Mouse (Mus musculus) colon, adult 2 months (tissue): ENCODE results near the gene Tnrc6c. TPM values are rescaled to one million over a fixed set of nuclear protein-coding genes. Genes with fewer than 3 reads are reported as not detected.

Source experiments
- polyA plus RNA-seq: library from polyadenylated mRNA; depleted of rRNA; stranded (reverse); fragments of >200 nt; gene quantifications from 2 replicates; pipeline ENCODE4 v1.2.3, GENCODE M21; 2012; rRNA removed

The Tnrc6c gene
- polyA plus RNA-seq: 16.9 and 17.6 TPM in 2 replicates

GRCm38 (mm10) chr11:117653491-117654351 lies at the start of gene Tnrc6c:
Gene Tnrc6c, plus strand, starts transcription at chr11:117654289.

DNA sequence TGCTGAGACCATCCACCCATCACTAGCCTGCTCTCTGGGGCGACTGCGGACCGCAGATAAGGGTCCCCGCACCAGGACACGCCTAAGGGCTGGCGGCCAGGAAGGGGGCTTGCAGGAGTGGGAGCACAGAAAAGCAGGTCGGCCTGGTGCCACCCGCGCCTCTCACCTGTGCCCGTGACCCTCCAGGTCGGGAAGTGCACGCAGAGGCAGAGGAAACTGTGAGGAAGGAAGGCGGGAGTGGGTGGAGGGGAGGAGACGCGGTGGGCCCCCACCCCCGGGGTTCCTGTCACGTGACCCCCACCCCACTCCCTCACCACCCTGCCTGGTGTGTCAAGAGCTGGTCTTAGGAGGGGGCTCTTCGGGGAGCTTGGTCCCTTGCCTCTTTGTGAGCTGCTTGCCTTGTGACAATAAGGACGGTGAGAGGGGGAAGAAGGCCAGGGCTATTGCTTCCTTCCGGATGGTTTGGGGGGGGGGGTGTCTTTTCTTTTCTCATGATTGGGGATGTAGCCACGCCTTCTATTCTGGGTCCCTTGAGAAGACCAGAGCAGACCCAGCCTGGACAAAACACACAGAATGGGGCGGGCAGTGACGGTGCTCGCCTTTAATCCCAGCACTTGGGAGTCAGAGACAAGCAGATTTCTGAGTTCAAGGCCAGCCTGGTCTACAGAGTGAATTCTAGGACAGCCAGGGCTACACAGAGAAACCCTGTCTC lies 128.1 kb downstream of the Tnrc6c start, which contains the start of the genes Tmc8 and Tmc6:
Tmc8 (plus strand) TSS at position 84 of the 712 bp plus-strand sequence.
Tmc6 (minus strand) TSS at position 206 of the 712 bp plus-strand sequence.

GRCm38 (mm10) chr11:117797511-117798159 lies 143.5 kb downstream of the Tnrc6c start, which contains the start of gene 6030468B19Rik:
Gene 6030468B19Rik, plus strand, starts transcription at chr11:117797660.

DNA sequence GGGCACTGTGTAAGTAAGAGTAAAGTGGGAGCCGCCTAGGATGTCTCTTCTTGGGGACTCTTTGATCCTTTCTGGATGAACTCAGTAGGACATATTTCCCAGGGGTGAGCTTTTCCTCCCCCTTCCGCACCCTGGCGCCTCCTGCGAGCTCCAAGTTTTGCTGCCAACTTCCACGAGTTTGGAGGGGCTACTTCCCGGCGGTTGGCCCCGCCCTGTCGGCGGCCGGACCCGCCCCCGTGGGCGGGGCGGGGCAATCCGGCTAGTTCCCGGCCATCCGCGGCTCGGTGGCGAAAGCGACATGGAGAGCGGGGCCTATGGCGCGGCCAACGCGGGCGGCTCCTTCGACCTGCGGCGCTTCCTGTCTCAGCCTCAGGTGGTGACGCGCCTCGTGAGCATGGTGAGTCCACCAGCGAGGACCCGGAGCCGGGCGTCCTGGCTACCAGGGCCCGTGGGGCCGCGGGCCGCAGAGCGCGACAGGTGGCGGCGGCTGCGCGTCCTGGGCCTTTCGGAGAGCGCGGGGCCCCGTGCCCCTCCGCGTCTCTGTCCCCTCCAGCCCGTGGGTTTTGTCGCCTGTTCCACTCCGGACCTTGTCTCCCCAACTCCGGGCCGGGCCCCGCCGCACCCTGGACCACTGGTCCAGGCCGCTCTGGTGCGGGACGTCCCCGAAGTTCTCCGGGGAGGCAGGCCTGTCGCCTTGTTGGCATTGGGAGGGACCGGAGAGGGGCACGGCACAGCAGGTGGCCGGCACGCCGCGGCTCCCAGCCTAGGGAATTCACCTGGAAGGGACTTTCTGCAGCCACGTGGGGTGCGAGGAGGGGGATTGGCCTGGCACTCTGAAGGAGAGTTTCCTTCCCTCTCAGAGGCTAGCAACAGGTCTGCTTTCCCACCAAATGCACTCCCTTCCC lies 155.6 kb downstream of the Tnrc6c start, which contains the start of the genes Gm20708 and Syngr2:
Gm20708 (plus strand) TSS at position 262 of the 905 bp plus-strand sequence.
Syngr2 (plus strand) TSS at position 262 of the 905 bp plus-strand sequence.

Other genes with a start within 250 kb of the Tnrc6c start
- gene Gm11733, start 169.9 kb upstream of the Tnrc6c start, polyA plus RNA-seq: not detected in 2 replicates
- 28.6 and 35.7 TPM in 2 replicates for gene Tmc8, start 127.8 kb downstream of the Tnrc6c start, polyA plus RNA-seq
- 103 and 111 TPM in 2 replicates for gene Tmc6, start 127.9 kb downstream of the Tnrc6c start, polyA plus RNA-seq
- gene 6030468B19Rik, start 143.4 kb downstream of the Tnrc6c start, polyA plus RNA-seq: 0.28 and 0.38 TPM in 2 replicates
- 0.12 TPM in 1 of 2 replicates, not detected in the other for gene Gm20708, start 155.4 kb downstream of the Tnrc6c start, polyA plus RNA-seq
- gene Syngr2, start 155.4 kb downstream of the Tnrc6c start, polyA plus RNA-seq: 338 and 560 TPM in 2 replicates
- 12.5 and 14.7 TPM in 2 replicates for gene Afmid, start 171.6 kb downstream of the Tnrc6c start, polyA plus RNA-seq
- 42.2 and 49.5 TPM in 2 replicates for gene Tk1, start 171.8 kb downstream of the Tnrc6c start, polyA plus RNA-seq
- 9.9 and 12.5 TPM in 2 replicates for gene Birc5, start 195.0 kb downstream of the Tnrc6c start, polyA plus RNA-seq
- gene Tmem235, start 206.5 kb downstream of the Tnrc6c start, polyA plus RNA-seq: 0.07 TPM in 1 of 2 replicates, not detected in the other
- 31.2 and 33.4 TPM in 2 replicates for gene Tha1, start 219.2 kb downstream of the Tnrc6c start, polyA plus RNA-seq